Mouse (Mus musculus): Measurements from ENCODE around the gene Ubtf.

GRCm38 (mm10) chr11:102287485-102287884 lies 32.1 kb downstream of the Ubtf start:
- no peak for TF ChIP-seq POLR2A (IDR thresholded peaks at IDR 0.05; ENCODE audit: borderline replicate concordance, extremely low read depth, insufficient read depth, insufficient read length, poor library complexity, severe bottlenecking)
- no peak for TF ChIP-seq CTCF (IDR thresholded peaks at IDR 0.05; ENCODE audit: borderline replicate concordance, extremely low read depth, insufficient read depth, insufficient read length)

Data from brain, embryonic 14.5 days (tissue).